Mouse (Mus musculus) hindbrain, embryonic 12.5 days (tissue): Measurements from ENCODE around the gene Rxfp1. TPM values are rescaled to one million over a fixed set of nuclear protein-coding genes. Genes with fewer than 3 reads are reported as not detected.

Source experiments
- ATAC-seq: fragments of 200-750 bp; cut with Nextera tagmentation; 2 replicates; pipeline ENCODE4 v1.8.0; 2017; ENCODE audit warnings: moderate TSS enrichment; ENCODE audit not compliant: low FRiP score
- H3K27ac ChIP-seq: fragments of 300-500 bp; sonication (generic); 2 replicates; pipeline ENCODE4 v1.5.1; 2016; ENCODE audit warnings: mild to moderate bottlenecking
- H3K27me3 ChIP-seq: fragments of 300-500 bp; sonication (generic); 2 replicates; pipeline ENCODE4 v1.6.1; 2016; ENCODE audit warnings: mild to moderate bottlenecking
- H3K36me3 ChIP-seq: fragments of 300-500 bp; sonication (generic); 2 replicates; pipeline ENCODE4 v1.6.1; 2016; ENCODE audit warnings: mild to moderate bottlenecking
- H3K4me1 ChIP-seq: fragments of 300-500 bp; sonication (generic); 2 replicates; pipeline ENCODE4 v1.6.1; 2016
- H3K4me2 ChIP-seq: fragments of 300-500 bp; sonication (generic); replicated peaks from 2 replicates; pipeline ENCODE4 v1.6.1; 2016; ENCODE audit warnings: mild to moderate bottlenecking
- H3K4me3 ChIP-seq: fragments of 300-500 bp; sonication (generic); 2 replicates; pipeline ENCODE4 v1.5.1; 2016; ENCODE audit warnings: mild to moderate bottlenecking
- H3K9ac ChIP-seq: fragments of 300-500 bp; sonication (generic); 2 replicates; pipeline ENCODE4 v1.6.1; 2016; ENCODE audit warnings: mild to moderate bottlenecking, moderate library complexity
- H3K9me3 ChIP-seq: fragments of 300-500 bp; sonication (generic); replicated peaks from 2 replicates; pipeline ENCODE4 v1.6.1; 2016; ENCODE audit warnings: mild to moderate bottlenecking
- WGBS: fragments of 180-500 bp; shearing (Covaris S2); methylation state at CpG from one replicate; pipeline ENCODE4 v1.1.7; 2016; 5-methylcytosine and 5-hydroxymethylcytosine counted together
- polyA plus RNA-seq: library from polyadenylated mRNA; unstranded; fragments of >200 nt; fragmentation: Nextera tagmentation; extraction: Ambion mirVana; gene quantifications from 2 replicates; pipeline ENCODE4 v1.2.1, GENCODE M21; 2016

The Rxfp1 gene
- polyA plus RNA-seq: not detected in 2 replicates

DNA sequence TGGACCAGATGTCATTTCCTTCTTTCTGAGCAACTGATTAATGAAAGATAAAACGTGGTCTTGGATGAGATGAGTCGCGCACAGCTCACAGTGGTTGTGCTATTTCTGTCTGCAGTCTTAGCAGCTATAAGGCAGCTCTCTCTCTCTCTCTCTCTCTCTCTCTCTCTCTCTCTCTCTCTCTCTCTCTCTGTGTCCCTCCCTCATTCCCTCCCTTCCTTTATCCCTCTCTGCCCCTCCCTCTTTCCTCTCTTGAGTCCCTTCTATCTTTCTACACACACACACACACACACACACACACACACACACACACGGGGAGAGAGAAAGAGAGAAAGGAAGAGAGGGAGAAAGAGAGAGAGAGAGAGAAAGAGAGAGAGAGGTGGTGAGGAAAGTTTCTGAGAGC, at the start of gene Rxfp1:
TSS of gene Rxfp1 (minus strand) at position 101 of the 400 bp plus-strand sequence.
- no peak within 1 kb of the TSS for H3K9ac ChIP-seq
- no peaks in the 10 kb centered on the region for H3K9me3 ChIP-seq
- H3K4me1 ChIP-seq: no peaks in the 10 kb centered on the region
- no peak within 1 kb of the TSS for H3K4me3 ChIP-seq
- no peaks in the 10 kb centered on the region for H3K36me3 ChIP-seq
- ATAC-seq: no peak
- H3K27me3 ChIP-seq: no peaks in the 10 kb centered on the region
- WGBS: 77% methylated on average over 3 of the region's 4 CpGs
- no peak within 1 kb of the TSS for H3K4me2 ChIP-seq
- no peak within 1 kb of the TSS for H3K27ac ChIP-seq

DNA sequence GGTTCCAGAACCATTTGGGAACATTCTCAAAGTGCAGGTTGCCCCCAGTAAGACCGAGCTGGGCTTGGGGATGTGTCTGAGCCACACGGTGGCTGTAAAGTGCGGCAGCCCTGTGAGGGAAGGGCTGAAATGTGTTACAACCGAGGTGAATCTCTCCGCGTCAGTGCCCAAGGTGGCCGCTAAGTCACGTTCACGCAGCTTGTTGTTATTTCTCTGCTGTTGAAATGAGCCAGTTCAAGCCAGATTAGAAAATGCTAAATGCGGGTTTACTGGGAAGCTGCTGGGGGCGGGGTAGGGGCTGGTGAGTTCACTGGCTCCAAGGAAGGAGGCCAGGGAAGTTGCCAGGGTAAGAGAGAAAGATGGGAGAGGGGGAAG, 46.7 kb upstream of the Rxfp1 start:
- no peak for ATAC-seq
- Histone ChIP-seq H3K27me3 (0 out of 2 replicates have a peak, but pooled peaks cover 3% of the 10 kb centered on the region), H3K9me3 (no peaks in the 10 kb centered on the region), H3K36me3 (no peaks in the 10 kb centered on the region), H3K9ac (no peak overlapping the region), H3K4me1 (no peaks in the 10 kb centered on the region), H3K27ac (no peak overlapping the region), H3K4me2 (peak overlapping the region; percentile 23; the same call in 1 of the 2 replicates), H3K4me3 (no peak overlapping the region)
- 19% methylated on average over 11 of the region's 11 CpGs for WGBS

DNA sequence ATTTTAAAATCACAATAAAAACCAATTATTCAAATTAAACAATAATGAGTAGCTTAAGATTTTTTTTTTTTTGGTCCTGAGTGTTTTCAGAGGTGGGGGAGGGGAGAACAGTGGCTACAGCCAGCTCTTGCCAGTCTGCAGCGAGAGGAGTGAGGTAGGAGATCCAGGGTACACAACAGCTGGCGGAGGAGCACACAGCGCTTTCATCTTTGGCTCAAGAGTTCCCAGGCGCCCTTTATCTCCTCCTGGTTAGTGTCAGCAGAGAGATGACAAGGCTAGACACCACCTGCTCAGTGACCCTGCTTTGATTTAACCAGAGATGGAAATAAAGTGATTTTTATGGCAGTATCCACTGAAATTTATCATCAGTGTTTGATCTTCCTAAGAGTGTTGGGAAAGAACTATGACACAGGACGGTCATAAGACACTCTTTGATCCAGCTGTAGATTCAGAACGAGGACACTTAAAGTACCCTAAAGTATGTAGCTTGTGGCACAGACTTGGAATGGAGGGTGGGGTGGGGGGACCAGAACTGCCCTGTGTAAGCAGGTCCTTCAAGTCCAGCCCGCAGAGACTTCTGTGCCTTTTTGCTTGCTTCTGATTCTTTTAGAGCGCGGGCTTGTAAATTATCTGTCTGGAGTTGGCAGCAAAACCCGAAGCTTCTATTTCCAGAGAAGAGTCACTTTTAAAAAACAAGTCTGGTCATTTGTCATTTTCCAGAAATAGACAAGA, 46.1 kb upstream of the Rxfp1 start:
- Histone ChIP-seq H3K4me2 (0 out of 2 replicates have a peak overlapping the region, but pooled peaks have one; percentile 23), H3K4me1 (no peaks in the 10 kb centered on the region), H3K9me3 (no peaks in the 10 kb centered on the region), H3K27ac (no peak overlapping the region), H3K9ac (no peak overlapping the region), H3K36me3 (no peaks in the 10 kb centered on the region), H3K27me3 (0 out of 2 replicates have a peak, but pooled peaks cover 3% of the 10 kb centered on the region), H3K4me3 (no peak overlapping the region)
- ATAC-seq: no peak
- WGBS: 63% methylated on average over 10 of the region's 10 CpGs

DNA sequence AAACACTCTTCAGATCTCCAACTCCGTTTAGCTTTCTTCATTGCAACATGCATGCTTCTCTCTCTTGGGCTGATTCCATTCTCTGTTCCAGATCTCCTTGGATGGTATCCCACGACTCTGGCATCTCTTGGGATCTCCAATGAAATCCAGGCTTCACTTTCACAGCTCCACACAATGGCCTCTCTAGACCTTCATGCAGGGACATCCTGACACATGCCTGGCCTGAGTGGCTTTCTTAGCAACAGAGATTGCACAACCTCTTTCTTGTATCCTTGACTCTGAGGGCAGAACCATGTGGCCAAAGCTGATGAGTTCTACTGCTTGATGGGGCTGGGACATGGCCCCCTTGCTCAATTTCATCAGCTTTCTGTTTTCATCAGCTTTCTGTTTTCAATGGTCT, 35.0 kb upstream of the Rxfp1 start:
- H3K4me2 ChIP-seq: no peak overlapping the region
- H3K36me3 ChIP-seq: no peaks in the 10 kb centered on the region
- no peaks in the 10 kb centered on the region for H3K4me1 ChIP-seq
- no peaks in the 10 kb centered on the region for H3K9me3 ChIP-seq
- 88% methylated on average over 2 of the region's 2 CpGs for WGBS
- no peak for ATAC-seq
- no peak overlapping the region for H3K27ac ChIP-seq
- no peaks in the 10 kb centered on the region for H3K27me3 ChIP-seq
- no peak overlapping the region for H3K9ac ChIP-seq
- H3K4me3 ChIP-seq: no peak overlapping the region

DNA sequence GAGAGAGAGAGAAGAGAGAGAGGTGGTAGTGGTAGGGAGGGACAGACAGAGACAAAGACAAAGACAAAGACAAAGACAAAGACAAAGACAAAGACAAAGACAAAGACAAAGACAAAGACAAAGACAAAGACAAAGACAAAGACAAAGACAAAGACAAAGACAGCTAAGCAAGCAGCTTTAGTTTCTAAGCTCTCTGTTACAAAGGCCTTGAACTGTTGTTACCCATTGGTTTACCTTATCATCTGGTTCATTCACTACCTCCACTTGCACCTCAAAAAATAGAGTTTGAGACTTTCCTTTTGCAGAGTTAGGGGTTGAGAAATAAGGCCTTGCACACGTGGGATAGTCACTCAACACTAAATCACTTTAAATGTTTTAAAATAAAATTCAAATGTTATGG, 16.1 kb upstream of the Rxfp1 start:
- no peak overlapping the region for H3K9ac ChIP-seq
- no peaks in the 10 kb centered on the region for H3K27me3 ChIP-seq
- no peak overlapping the region for H3K4me3 ChIP-seq
- H3K4me2 ChIP-seq: no peak overlapping the region
- no peaks in the 10 kb centered on the region for H3K4me1 ChIP-seq
- H3K36me3 ChIP-seq: no peaks in the 10 kb centered on the region
- 69% methylated on average over 1 of the region's 1 CpGs for WGBS
- H3K27ac ChIP-seq: no peak overlapping the region
- ATAC-seq: no peak
- H3K9me3 ChIP-seq: no peaks in the 10 kb centered on the region

DNA sequence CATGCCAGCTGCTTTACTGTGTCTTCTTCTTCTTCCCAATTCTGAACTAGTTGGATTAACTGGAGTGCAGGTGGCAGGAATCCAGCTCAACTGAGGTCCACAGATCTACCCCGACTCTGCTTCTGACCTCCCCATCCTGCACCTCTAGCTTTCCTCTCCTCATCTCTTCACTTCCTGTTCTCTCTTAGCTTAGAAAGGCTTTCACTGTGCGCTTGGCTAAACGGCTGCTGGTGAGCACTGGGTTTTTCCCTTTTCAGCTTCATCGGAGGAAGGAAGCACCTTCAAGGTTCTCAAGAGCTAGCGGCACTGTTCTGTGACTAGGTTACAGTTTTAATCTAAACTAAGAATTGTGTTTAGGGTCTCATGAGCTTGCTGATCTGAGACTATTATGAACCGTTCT, 8.9 kb upstream of the Rxfp1 start:
- H3K4me3 ChIP-seq: no peak overlapping the region
- no peaks in the 10 kb centered on the region for H3K27me3 ChIP-seq
- H3K9ac ChIP-seq: no peak overlapping the region
- H3K4me2 ChIP-seq: no peak overlapping the region
- 92% methylated on average over 6 of the region's 6 CpGs for WGBS
- H3K4me1 ChIP-seq: no peaks in the 10 kb centered on the region
- H3K27ac ChIP-seq: no peak overlapping the region
- H3K36me3 ChIP-seq: no peaks in the 10 kb centered on the region
- H3K9me3 ChIP-seq: no peaks in the 10 kb centered on the region
- no peak for ATAC-seq

DNA sequence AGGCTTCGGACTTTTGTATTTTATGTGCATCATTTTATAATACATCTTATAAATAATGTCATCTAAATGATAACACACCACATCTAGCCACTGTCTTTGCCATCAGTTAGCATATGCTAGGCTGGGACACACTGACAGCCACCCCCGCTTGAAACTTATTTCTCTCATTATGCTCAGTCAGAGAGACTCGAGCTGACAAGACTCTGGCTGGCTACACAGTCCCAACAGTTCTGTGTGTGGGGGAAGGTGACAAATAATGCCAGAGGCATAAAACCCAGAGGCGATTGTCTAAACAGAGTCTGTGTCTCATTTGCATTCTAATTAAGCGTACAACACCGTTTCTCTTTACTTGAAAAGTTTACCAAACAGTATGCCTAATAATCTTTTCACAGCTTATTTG, 7.4 kb upstream of the Rxfp1 start:
- Histone ChIP-seq H3K4me2 (no peak overlapping the region), H3K4me3 (no peak overlapping the region), H3K9ac (no peak overlapping the region), H3K27ac (no peak overlapping the region), H3K36me3 (no peaks in the 10 kb centered on the region), H3K9me3 (no peaks in the 10 kb centered on the region), H3K27me3 (no peaks in the 10 kb centered on the region), H3K4me1 (no peaks in the 10 kb centered on the region)
- ATAC-seq: no peak
- 70% methylated on average over 6 of the region's 6 CpGs for WGBS

DNA sequence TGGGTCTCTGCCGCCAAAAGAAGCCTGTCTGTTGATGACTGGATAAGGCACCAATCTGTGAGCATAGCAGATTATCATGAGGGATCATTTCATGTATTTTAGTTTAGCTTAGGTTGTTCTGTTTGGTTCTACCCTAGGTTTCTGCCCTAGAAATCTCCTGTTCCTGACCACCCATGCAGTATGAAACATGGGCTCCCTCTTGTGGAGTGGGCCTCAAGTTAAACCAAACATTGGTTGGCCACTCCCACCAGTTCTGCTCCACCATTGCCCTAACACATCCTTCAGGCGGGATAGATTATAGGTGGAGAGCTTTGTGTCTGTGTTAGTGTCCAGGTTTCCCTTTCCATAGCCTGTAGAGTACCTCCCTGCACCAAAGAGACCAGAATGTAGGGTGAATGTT, 6.7 kb upstream of the Rxfp1 start:
- no peak overlapping the region for H3K4me3 ChIP-seq
- no peaks in the 10 kb centered on the region for H3K4me1 ChIP-seq
- no peak for ATAC-seq
- no peak overlapping the region for H3K9ac ChIP-seq
- no peaks in the 10 kb centered on the region for H3K9me3 ChIP-seq
- WGBS: 87% methylated on average over 2 of the region's 2 CpGs
- H3K27ac ChIP-seq: no peak overlapping the region
- H3K36me3 ChIP-seq: no peaks in the 10 kb centered on the region
- H3K4me2 ChIP-seq: no peak overlapping the region
- H3K27me3 ChIP-seq: no peaks in the 10 kb centered on the region

DNA sequence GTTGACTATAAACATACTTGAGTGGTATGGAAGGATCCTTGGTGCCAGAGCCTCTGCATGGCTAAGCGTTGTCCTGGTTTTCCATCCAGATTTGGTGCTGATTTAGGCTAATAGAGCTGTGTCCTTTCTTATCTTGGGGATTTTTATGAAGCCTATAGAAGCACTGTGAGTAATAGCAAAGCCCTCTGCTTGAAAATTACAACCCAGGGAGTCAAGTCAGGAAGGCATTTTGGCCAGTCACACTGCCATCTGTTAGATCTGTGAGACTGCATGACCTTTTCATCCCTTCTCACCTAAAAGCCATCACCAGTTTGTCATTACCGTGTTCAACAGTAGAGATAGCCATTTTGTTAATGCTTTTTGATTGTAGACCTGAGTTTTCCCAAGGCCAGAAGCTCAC, 2.7 kb upstream of the Rxfp1 start:
- no peak for ATAC-seq
- no peak overlapping the region for H3K4me2 ChIP-seq

DNA sequence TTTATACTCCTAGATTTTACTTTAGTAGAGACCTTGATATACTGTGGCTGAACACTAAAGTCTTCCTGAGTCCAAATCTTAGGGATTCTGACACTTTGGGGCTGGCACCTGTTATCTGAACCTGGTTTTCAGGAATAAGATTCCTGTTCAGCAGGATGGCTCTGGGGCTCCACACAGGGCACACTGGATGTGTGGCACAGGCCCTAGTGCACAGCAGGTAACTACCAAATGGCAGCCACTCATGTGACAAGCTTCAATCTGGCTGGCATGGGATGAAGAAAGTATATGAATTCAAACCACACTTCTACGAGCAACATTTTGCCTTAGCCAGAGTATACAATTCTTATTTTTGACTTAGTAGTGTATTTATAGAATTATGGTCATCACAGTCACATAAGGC, 771 bp upstream of the Rxfp1 start:
- Histone ChIP-seq H3K36me3 (no peaks in the 10 kb centered on the region), H3K9me3 (no peaks in the 10 kb centered on the region), H3K9ac (no peak overlapping the region), H3K4me1 (no peaks in the 10 kb centered on the region), H3K4me3 (no peak overlapping the region), H3K4me2 (no peak overlapping the region), H3K27ac (no peak overlapping the region), H3K27me3 (no peaks in the 10 kb centered on the region)
- WGBS: 87% methylated on average over 1 of the region's 1 CpGs
- no peak for ATAC-seq

More for the DNA sequence above, 2.7 kb upstream of the Rxfp1 start:
- Histone ChIP-seq H3K27ac (no peak overlapping the region), H3K4me1 (no peaks in the 10 kb centered on the region), H3K9ac (no peak overlapping the region), H3K36me3 (no peaks in the 10 kb centered on the region), H3K27me3 (no peaks in the 10 kb centered on the region), H3K4me3 (no peak overlapping the region), H3K9me3 (no peaks in the 10 kb centered on the region)
- WGBS: 88% methylated on average over 2 of the region's 2 CpGs

DNA sequence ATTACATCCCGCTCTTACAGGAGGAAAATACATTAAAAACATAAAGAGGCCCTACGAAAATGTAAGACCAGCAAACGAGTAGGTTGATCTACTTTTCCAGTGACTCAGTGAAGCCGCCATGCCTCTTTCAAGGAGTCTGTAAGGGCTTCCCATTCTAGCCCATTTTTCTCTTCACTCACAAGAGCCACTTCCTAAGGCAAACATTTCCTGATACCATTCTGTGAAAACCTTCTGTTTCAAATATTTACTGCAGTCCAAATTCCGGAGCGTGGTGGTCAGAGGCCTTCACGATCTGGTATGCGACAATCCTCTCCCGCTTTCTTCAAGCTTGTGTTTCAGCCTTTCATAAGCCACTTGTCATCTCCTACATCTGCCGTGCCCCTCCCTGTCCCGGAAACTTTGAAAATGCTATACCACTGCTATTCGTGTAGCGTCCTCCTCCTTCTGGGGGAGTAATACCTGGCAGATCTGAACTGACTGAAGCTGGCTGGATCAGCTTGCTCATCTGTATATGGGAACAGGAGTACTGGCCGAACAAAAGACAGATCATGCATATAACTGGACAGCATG, 11.1 kb downstream of the Rxfp1 start:
- ATAC-seq: no peak
- H3K4me2 ChIP-seq: no peak overlapping the region
- 86% methylated on average over 14 of the region's 14 CpGs for WGBS

DNA sequence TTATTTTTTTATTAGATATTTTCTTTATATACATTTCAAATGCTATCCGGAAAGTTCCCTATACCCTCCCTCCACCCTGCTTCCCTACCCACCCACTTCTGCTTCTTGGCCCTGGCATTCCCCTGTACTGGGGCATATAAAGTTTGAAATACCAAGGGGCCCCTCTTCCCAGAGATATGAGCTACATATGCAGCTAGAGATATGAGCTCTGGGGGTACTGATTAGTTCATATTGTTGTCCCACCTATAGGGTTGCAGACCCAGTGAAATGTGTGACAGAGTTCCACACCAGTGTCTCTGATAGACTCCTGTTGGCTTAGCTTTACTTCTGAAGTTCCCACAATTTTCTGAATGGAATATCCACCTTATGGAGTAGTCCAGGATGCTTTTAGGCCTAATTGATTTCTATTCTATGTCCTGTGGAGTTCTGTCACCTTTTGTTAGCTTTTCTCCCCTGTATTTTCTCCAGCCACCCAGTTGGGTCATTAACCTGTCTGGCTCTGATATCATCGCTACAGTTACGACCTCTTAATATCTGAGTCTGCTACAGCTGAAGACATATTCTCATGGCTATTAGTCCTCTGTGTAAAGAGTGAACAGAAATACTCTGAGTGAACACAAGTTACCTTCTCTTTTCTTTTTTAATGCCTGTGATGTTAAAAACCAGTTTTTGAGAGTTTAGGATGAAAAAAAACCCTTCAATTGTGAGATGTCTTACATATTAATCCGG, 16.8 kb downstream of the Rxfp1 start:
- 91% methylated on average over 4 of the region's 4 CpGs for WGBS

More for the DNA sequence above, 11.1 kb downstream of the Rxfp1 start:
- Histone ChIP-seq H3K4me1 (no peaks in the 10 kb centered on the region), H3K9ac (no peak overlapping the region), H3K36me3 (no peaks in the 10 kb centered on the region), H3K27ac (no peak overlapping the region), H3K9me3 (no peaks in the 10 kb centered on the region), H3K4me3 (no peak overlapping the region), H3K27me3 (no peaks in the 10 kb centered on the region)

More for the DNA sequence above, 16.8 kb downstream of the Rxfp1 start:
- H3K9ac ChIP-seq: no peak overlapping the region
- no peak overlapping the region for H3K27ac ChIP-seq
- H3K27me3 ChIP-seq: no peaks in the 10 kb centered on the region
- H3K9me3 ChIP-seq: no peaks in the 10 kb centered on the region
- no peaks in the 10 kb centered on the region for H3K4me1 ChIP-seq
- no peak for ATAC-seq
- no peaks in the 10 kb centered on the region for H3K36me3 ChIP-seq
- H3K4me2 ChIP-seq: no peak overlapping the region
- no peak overlapping the region for H3K4me3 ChIP-seq
